Mouse (Mus musculus) liver, postnatal 0 days (tissue): ENCODE data around the gene Ttc16.

Source experiments
- CTCF ChIP-seq: sonication (generic); IDR thresholded peaks from 2 replicates; pipeline ENCODE4 v1.5.1; 2016; ENCODE audit warnings: antibody characterized with exemption, low read depth
- EP300 ChIP-seq: IDR thresholded peaks from 2 replicates; pipeline ENCODE4 v1.6.1; 2016; ENCODE audit warnings: antibody characterized with exemption, low read depth, mild to moderate bottlenecking

DNA sequence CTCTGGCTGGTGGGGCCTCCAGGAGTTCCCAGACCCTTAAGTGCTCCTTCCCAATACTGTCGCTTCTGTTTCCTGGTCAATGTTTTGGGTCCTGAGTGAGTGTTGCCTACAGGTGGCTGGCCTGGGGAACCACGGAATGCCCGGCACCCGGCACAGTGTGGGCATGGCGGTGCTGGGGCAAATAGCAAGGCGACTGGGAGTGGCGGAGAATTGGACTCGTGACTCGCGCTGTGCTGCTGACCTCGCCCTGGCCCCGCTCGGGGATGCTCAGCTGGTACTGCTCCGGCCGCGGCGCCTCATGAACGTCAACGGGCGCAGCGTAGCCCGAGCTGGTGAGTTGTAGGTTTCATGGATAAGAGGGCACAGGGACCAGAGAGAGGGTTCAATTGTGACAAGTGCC, 759 bp upstream of the Ttc16 start:
- TF ChIP-seq EP300: no peak
- TF ChIP-seq CTCF: no peak
